Mouse (Mus musculus) liver (tissue): Measurements from ENCODE around the gene Gm266.

Experiments
- DNase-seq: peaks from one replicate; pipeline ENCODE4 v3.0.0-alpha.2; 2020; ENCODE audit warnings: mixed read lengths

The Gm266 gene

DNA sequence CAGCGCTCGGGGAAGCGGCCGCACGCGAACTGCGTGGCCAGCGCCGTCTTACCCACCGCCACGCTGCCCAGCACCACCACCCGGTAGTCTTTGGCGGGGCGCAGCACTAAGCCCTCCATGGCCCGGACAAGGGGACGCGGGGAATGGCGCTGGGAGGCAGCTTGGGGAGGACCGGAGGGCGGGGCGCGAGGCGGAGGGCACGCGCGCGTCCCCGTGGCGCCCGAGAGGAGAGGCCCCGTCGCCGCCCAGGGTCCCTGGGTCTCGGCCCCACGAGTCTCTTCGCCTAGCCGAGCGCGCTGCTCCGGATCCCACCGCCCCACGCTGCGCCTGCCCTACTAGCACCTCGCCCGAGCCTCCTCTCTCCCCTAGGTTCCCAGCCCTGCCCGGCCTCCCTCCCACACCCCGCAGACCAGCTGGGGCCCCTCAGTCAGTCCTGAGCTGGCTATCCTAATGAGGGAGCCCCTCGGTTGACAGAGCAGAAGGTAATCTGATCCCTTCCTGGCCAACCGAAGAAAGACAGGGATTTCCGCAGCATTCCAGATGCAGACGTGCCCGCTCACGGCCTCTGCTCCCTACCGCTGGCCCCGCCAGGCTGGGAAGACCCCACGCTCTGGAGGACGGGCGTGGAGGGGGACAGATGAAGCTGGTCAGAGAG, at the start of gene Gm266:
Gene Gm266, minus strand, starts transcription at position 172 of the 655 bp plus-strand sequence.
- peak; percentile 17 for DNase-seq

DNA sequence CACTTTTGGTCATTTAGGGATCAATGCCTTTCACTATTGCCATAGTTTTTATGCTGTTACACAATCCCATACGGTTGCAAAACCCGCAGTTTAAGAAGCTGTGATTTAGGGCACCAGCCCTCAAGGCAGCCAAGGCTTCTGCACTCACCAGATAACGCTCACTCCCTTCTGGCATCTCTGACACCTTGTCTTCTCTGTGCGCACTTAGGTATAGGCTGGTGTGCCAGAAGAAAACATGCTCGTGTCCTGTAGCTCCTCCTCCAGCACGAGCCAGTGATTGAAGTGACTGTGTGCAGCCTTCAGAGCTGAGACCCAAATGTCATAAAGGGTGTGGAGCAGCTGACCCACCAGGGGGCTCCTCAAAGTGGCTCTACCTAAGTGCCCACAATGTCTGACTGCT, 49.7 kb upstream of the Gm266 start:
- DNase-seq: peak; percentile 81

DNA sequence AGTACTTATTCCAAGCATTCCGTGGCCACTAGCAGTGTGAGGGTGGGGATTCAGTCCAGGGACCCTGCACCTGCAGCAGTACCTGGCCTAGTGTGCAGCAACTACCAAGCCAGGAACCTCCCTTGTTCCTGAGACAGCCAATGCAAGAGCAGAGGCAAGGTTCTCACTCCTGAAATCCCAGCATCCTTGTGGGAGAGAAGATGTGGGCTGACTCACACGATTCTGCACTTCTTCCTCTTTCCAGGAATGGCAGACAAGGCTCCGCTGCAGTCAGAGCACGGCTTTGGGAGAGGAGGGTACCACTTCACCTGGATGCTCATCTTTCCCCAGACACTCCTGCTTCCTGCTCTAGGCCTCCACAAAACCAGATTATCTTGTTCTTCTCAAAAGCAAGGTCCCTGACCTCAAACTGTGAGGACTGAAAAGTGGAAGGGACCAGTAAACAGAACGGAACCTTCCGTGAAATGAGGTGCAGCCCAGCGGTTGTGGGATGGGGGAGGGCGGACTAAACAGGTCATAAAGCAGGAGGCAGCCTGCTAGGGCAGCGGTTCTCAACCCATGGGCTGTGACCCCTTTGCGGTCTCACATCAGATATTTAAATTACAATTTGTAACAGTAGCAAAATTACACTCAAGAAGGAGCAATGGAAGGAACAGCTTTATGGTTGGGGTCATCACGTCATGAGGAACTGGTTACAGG, 47.6 kb upstream of the Gm266 start:
- DNase-seq: no peak

DNA sequence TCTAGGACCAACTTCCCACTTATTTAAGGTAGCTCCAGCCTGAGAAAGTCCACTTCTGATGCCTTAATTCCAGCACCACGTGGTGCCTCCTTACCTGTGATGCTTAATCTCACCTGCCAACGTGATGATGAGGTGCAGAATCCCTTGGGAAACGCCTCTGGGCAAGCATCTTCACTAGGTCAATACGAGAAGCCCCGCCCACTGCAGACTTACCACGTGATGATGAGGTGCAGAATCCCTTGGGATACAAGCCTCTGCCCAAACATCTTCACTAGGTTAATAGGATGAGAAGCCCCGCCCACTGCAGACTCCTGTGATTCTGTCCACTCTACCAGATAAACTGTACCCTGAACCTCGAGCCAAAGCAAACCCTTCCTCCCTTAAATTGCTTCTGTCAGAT, 43.6 kb upstream of the Gm266 start:
- DNase-seq: no peak

DNA sequence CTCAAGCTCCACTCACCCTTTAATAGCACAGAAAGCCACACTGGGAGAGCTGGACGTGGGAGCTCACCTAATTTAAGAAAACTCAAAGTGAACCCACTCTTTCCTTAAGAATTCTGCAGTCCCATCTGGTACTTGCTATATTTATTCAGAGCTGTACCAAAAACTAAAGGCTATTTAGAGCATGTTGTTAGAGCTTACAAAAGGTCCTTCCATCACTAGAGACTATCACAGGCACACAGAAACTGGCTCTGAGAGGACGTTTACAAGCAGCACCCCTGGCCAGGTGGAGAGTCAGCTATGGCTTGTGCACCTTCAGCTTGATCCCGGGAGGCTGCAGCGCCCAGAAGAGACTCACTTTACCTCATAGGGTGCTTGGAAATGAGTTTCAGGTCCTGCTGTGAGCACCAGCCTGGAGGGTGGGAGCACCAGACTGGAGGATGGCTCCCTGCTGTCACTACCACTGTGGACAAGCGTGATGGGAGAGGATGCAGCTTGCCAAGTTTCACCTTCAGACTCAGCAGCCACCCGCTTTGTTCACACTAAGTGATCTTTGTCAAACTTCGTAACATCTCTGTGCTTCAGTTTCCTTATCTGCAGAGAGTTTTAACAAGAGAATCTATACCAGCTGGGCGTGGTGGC, 42.1 kb upstream of the Gm266 start:
- no peak for DNase-seq

DNA sequence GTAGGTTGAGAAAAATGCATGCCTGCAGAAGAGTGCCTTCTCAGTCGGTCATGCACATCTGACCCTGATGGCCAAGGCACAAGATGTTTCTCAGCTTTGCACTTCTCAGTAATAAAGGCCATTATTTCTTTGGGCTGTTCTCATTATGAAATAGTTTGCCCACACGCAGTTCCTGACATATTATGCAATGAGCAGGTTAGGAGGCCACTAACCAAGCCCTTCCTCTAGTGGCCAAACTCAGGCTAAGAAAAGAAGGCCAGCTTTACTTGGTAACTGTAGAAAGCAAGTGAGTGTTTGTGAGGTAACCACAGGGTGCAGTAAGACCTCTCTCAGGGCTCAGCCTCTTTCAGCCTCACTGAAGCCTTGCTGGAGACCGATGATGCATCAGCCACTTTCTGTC, 39.3 kb upstream of the Gm266 start:
- DNase-seq: no peak

DNA sequence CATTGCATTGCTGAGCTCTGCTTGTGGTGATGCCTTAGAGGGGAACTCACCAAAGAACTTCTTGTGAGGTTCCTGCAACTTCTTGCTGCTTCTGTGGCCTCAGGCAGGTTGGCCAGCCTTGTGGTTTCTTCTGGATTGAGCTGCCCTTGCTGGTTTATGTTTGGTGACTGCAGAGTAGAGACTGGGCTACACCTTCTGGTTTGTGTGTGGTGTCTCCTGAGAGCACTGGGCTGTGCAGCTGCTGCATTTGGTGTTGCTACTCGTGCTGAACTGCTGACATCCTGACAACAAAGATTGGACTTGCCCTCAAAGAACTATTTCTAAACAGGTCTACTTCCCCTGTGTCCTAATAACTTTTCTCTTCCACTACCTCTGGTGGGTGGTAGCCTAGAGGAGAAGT, 38.8 kb upstream of the Gm266 start:
- no peak for DNase-seq

DNA sequence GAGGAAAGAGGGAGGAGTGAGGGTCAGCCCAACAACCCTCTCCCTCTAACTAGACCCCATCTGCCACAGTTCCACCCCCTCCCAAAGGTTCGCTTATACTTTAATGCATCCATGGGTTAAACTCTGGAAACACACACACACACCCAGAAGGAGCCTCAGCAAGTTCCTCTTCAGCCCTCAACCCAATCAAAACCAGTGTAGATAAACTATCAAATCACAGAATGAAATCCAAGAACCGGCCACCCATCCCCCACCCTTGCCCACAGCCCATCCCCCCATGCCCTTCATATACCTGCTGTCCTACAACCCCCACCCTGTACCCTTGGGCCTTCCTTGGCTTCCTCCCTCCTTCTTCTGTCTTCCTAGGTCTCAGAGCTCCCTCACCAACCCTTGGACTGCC, 35.4 kb upstream of the Gm266 start:
- no peak for DNase-seq

DNA sequence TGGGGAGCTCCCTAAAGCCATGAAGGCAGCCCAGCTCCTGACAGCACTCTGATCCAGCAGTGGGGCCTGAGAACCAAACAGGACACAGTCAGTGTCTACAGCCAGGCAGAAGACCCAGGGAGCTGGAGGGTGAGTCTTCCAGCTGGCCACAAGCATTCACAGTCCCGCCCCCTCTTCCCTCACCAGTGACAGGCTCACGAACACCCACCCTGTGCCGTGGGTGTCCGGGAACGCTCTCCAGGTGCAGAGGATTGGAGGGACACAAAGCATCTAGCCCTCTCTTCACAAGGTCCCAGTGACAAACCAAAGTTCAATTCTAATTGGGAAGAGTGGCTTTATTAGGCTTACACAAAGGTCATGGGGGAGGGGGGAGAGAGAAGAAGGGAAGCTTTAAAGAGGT, 34.2 kb upstream of the Gm266 start:
- DNase-seq: no peak

DNA sequence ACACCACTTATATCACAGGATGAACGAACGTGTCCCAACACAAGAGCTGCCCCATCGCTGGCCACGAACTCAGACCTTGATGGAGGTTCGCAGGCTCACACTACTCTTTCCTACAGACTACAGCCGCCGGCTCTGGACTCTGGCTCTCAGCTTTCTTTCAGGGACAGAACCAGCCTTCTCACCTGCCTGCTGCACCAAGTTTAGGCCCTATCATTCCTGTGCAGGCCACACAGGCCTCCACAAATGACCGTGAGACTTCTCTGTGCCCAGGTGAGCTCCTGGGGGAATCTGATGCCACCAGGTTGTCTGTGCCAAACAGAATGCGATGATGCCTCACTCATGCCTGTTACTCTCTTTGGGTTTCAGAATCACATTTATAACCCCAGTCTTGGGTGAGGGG, 32.8 kb upstream of the Gm266 start:
- peak; percentile 74 for DNase-seq

DNA sequence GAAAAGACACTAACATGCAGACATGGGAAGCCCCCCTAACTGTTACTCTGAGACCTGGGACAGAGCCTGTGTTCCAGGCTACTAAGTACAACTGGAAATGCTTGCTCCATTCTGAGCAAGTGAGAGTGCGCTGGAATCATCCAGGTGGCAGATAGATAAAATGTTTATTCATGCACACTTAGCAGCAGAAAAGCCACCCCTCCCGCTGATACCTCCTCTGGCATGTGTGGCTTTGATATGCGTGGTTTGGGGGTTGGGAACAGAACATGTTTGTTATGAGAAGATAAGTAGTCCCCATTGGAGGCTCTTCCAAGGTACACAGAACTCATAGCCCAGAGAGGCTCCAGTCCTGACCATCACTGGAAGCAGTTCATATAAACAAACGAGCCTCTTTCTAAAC, 32.3 kb upstream of the Gm266 start:
- peak; percentile 90 for DNase-seq

DNA sequence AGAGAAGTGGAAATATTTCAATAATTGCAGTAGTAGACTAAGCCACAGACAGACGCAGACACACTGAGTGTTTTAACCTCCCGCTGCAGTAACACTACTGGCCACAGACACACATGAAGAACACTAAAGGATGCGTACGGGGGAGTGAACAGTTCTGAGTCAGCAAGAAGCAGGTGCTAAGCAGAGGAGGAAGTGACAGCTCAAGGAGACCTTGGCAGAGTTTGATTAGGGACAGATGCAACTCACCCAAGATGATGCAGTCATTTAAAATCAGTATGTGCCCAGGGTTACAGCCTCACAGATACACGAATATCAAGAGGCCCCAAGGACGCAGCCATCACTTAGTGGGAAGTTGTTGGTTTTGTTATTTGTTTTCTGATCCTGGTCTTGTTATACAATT, 31.2 kb upstream of the Gm266 start:
- DNase-seq: peak; percentile 74

DNA sequence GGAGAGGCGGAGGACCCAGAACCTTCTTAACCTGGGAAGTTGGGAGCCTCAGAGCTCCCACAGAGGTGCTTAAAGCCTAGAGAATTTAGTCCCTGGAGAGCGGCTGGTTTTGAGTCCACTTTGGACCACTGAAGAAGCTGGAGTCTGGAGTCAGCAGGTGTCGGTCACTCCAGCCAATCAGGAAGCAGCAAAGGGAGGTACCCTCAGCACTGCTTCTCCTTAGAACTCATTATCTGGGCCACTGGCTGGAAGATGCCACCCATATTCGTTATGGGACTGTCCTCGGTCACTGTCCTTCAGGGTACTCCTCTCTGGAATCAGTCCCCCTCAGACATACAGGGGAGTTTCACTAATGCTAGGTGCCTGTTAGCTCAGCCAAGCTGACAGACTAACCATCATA, 30.3 kb upstream of the Gm266 start:
- peak; percentile 75 for DNase-seq

DNA sequence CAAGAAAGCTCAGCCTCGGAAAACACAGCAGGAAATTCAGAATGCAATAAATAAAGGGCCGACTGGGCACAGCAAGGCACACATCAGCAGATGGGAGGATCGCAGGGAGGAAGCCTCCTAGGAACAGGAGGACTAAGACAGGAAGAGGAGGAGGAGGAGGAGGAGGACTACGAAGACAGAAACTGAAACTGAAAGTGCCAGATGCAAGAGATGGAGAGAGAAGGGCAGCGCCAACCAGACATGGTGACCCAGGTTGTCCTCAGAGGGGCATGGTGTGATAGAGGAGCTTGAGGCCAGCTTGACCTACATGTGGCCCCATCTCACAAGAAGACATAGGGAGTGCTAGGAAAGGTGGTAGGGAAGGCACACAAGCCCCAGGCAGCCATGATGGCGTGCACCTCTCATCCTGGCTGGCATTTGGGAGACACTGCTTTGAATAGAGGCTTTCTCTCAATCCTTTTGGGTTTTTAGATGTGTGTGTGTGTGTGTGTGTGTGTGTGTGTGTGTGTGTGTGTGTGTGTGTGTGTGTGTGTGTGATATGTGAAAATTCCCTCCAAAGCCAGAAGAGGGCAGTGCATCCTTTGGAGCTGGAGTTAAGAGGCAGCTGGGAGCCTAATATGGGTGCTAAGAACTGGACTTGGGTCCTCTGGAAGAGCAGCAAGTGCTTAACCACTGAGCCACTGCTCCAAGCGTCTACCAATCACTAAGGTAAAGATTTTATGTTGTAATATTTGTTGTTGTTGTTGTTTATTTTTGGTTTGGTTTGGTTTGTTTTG, 29.4 kb upstream of the Gm266 start:
- no peak for DNase-seq

DNA sequence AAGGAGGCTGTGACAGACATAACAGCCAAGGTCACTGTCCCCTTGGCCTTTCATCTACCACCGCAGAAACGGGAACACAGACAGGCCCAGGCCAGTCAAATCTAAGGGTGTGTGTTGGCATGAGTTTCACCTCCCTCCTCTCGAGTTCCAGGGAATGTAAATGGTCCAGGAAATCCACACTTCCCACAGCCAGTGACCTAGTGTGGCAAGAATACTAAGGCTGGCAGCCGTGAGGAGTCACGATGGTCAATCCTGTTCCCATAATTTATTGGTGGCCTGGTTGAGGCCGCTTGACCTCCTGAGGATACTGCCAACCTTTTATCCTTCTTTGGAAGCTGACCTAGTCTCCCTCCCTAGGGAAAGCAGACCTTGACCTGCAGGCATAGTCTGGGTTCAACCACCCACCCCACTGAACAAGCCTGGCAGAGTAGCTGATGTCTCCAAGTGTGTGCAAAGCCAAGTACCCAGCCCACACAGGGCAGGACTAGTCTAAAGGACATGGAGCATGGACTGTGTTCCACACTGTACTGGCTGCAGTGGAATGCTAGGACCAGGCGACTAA, 28.7 kb upstream of the Gm266 start:
- no peak for DNase-seq

DNA sequence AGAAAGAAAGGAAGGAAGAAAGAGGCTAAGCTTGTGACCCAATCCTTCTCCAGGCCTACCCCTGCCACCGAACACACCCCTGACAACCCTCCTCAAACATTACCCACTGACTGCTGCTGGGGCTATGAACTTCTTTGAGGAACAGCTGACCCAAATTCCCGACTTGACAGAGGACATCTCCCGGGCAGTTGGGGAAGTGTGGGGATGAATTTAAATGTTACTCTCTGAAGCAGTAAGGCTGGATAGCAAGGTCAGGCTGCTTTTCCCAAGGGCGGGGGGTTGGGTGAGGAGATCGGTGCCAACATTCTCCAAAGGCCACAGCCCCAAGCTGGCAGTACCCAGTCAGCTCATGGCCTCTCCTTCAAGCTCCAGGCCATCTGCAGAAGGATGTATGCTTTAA, 28.1 kb upstream of the Gm266 start:
- DNase-seq: no peak

DNA sequence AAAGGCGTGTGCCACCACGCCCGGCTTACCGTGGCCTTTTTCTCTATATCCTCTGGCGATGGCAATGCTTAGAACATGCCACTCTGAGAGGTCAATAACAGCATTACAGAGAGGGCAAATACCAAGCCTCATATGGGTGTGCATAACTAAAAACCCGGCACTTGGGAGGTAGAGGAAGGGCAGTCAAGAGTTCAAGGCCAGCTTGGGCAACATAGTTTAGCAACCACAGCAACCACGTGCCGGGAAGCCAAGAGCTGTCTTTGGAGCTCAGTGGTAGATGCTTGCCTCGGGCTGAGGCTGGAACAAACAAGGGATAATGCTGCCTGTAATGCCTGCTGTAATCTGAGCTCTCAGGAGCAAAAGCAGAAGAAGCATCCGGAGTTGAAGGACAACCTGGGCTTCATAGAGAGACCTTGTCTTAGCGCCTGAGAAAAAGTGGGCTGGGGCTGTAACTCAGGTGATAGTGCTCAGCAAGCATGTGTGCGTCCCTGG, 27.0 kb upstream of the Gm266 start:
- no peak for DNase-seq

DNA sequence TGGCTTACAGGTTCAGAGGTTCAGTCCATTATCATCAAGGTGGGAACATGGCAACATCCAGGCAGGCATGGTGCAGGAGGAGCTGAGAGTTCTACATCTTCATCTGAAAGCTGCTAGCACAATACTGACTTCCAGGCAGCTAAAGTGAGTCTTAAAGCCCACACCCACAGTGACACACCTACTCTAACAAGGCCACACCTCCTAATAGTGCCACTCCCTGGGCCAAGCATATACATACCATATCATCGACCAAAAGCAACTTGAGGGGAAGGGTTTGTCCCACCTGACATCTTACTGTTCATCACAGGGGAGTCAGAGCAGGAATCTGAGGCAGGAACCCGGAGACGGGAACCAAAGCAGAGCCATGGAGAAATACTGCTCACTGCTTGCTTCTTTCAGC, 22.8 kb upstream of the Gm266 start:
- DNase-seq: peak; percentile 39

DNA sequence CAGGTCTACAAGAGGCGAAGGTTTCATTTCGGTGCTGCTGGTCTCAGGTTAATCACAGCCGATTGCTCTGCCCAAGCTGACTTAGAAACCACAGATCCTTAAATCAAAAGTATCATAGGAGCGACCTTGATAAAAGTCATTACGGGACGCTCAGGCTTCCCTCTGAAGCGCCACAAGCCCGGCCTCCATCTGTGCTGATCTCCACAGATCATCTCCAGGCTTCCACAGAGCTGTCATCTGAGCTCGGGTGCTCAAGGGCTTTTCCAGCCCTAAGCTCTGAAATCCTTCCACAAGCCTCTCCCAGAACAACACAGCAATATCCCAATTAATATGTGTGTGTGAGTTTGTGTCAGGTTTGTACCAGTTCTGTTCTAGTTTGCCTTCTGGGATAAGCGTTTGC, 22.3 kb upstream of the Gm266 start:
- DNase-seq: no peak

DNA sequence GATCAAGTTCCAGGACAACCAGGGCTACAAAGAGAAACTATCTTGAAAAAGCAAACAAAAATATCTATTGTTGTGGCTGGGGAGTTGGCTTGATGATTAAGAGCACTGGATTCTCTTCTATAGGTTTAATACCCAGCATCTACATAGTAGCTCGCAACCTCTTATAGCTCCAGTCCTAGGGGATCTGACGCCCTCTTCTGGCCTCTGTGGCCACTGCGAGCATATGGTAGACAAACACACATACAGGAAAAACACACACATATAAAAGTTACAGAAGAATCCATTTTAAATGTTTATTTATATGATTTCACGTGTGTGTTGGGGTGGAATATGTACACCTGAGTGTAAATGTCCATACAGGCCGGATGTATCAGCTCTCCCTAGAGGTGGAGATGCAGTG, 21.4 kb upstream of the Gm266 start:
- DNase-seq: peak; percentile 65

DNA sequence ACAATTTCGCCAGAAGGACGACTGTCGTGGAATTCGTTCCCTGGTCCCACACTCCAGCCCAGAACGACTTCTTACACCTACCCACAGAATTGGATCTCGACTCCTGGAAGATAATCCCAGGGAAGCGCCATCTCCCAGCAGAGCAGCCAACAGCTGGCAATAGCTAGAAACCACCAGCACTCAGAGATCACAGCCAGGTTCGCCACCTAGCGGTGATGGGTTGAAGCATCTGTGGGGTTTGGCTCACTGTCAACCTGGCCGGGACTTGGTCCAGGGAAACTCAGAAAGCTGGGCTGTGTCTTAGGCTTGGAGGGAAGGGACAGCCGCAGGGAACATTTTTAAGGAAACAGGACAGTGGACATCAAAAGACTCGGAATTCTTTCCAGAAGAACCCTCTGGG, 19.3 kb upstream of the Gm266 start:
- DNase-seq: peak; percentile 89

DNA sequence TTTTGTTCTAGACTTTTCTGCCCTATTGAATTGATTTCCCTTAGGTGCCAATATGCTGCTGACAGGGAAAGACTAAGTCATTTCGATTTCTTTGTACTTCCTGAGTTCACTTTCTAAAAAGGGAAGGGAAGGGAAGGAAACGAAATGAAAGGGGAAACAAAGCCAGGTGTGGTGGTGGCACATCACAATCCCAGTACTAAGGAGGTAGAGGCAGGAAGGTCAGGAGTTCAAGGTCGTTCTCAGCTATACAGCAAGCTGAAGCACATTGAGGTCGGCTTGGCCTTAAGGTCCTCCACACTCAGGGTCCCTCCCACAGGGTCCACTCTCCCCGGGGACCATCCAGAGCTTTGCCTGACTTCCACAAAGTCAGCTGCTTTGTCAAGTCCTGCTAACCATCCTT, 17.9 kb upstream of the Gm266 start:
- no peak for DNase-seq

DNA sequence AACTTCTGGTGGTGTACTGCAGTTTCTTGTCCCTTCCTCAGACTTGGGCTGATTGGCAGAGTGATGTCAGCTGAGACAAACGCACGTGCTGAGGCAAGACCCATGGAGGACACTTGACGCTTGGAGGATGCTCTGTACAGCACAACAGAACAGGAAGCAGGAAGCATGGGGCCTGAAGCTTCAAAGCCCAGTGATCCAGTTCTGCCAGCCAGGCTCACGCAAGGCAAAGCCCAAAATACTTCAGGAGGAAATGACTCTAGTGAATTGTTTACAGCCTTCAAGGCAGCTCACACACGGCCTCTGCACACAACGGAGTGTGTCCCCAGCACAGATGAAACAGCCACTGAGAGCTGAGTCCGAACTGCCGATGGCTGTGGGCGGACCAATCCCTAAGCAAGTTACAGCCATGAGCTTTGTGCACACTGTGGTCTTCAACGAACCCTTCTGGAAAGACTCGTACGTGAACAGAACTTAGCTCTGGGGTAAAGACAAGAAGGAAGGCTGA, 17.5 kb upstream of the Gm266 start:
- DNase-seq: no peak
